Mouse (Mus musculus) testis, adult 2 months (tissue): ENCODE results near the gene Cort.

Experiments used
- CTCF ChIP-seq: fragments of 200-500 bp; IDR thresholded peaks from 2 replicates; pipeline ENCODE4 v1.5.1; 2012; ENCODE audit warnings: low read depth, mild to moderate bottlenecking, inconsistent platforms, low read length, moderate library complexity; ENCODE audit not compliant: control insufficient read depth, insufficient read depth, insufficient replicate concordance
- POLR2A ChIP-seq: fragments of 200-500 bp; IDR thresholded peaks from 2 replicates; pipeline ENCODE4 v1.6.1; 2012; ENCODE audit warnings: low read depth, mild to moderate bottlenecking, inconsistent platforms, low read length, moderate library complexity; ENCODE audit not compliant: control insufficient read depth

GRCm38 (mm10) chr4:149138515-149138914 is 12.0 kb upstream of the Cort start:
- no peak for TF ChIP-seq CTCF
- TF ChIP-seq POLR2A = no peak
